Mouse (Mus musculus) limb, embryonic 11.5 days (tissue): ENCODE measurements around the gene Nipsnap2. TPM values are rescaled to one million over a fixed set of nuclear protein-coding genes. Genes with fewer than 3 reads are reported as not detected.
A peak's percentile ranks its signal among the peaks of the same experiment; 100 is the strongest.
"Not testable (repeated sequence)": the region's sequence is repeated elsewhere in the genome, so short reads cannot be mapped to it uniquely, and the experiment has no call there.

Experiments
- ATAC-seq: fragments of 200-750 bp; cut with Nextera tagmentation; 2 replicates; pipeline ENCODE4 v1.8.0; 2017; ENCODE audit warnings: low read depth; ENCODE audit not compliant: insufficient number of reproducible peaks, low FRiP score, low TSS enrichment
- DNase-seq: peaks from one replicate; pipeline ENCODE4 v3.0.0-alpha.2; 2015; ENCODE audit warnings: low spot score
- H3K27ac ChIP-seq: fragments of 300-500 bp; sonication (generic); replicated peaks from 2 replicates; pipeline ENCODE4 v1.5.1; 2014; ENCODE audit warnings: low read depth, mild to moderate bottlenecking, low read length
- H3K27me3 ChIP-seq: fragments of 300-500 bp; sonication (generic); 2 replicates; pipeline ENCODE4 v1.6.1; 2014; ENCODE audit warnings: mild to moderate bottlenecking, low read length, mixed read lengths; ENCODE audit not compliant: control insufficient read depth, insufficient read depth
- H3K36me3 ChIP-seq: fragments of 300-500 bp; sonication (generic); 2 replicates; pipeline ENCODE4 v1.6.1; 2014; ENCODE audit warnings: mild to moderate bottlenecking, low read length, moderate library complexity, mixed read lengths; ENCODE audit not compliant: control insufficient read depth, insufficient read depth
- H3K4me1 ChIP-seq: fragments of 300-500 bp; sonication (generic); 2 replicates; pipeline ENCODE4 v1.6.1; 2014; ENCODE audit warnings: low read length, mixed read lengths; ENCODE audit not compliant: control insufficient read depth, insufficient read depth
- H3K4me2 ChIP-seq: fragments of 300-500 bp; sonication (generic); 2 replicates; pipeline ENCODE4 v1.6.1; 2014; ENCODE audit warnings: low read depth, mild to moderate bottlenecking, moderate library complexity; ENCODE audit not compliant: severe bottlenecking
- H3K4me3 ChIP-seq: fragments of 300-500 bp; sonication (generic); 2 replicates; pipeline ENCODE4 v1.5.1; 2014; ENCODE audit warnings: low read depth, low read length
- H3K9ac ChIP-seq: fragments of 300-500 bp; sonication (generic); 2 replicates; pipeline ENCODE4 v1.6.1; 2014; ENCODE audit warnings: mild to moderate bottlenecking, low read length
- H3K9me3 ChIP-seq: fragments of 300-500 bp; sonication (generic); 2 replicates; pipeline ENCODE4 v1.6.1; 2016; ENCODE audit warnings: low read length; ENCODE audit not compliant: control insufficient read depth
- WGBS: fragments of 180-500 bp; shearing (Covaris S2); extraction: QIAGEN DNeasy Blood & Tissue Kit; methylation state at CpG from one replicate; pipeline ENCODE4 v1.1.7; 2014; 5-methylcytosine and 5-hydroxymethylcytosine counted together
- polyA plus RNA-seq: library from polyadenylated mRNA; unstranded; fragments of >200 nt; fragmentation: Nextera tagmentation; extraction: Ambion mirVana; gene quantifications from 2 replicates; pipeline ENCODE4 v1.2.1, GENCODE M21; 2014

The Nipsnap2 gene
- polyA plus RNA-seq, 1 experiment from 2014 or later = 87.9 TPM

DNA sequence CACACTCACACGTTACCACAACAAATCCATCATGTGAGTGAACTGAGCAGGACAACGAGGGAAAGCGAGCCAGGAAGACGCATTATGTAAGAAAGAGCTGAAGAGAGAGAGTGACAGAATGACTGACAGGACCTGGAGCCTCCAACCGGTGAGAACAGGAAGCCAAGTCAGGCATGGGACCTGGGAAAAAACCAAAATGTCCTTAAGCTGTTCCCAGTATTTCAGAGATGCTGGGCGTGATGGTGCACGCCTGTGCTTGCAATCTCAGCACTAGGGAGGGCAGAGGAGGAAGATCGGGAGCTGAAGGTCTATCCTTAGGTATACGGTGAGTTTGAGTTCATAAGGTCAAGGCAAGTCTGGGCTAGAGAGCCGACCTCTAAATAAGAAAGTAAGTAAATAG, 47.6 kb downstream of the Nipsnap2 start:
- Histone ChIP-seq H3K36me3 (peaks cover 3% of the 10 kb centered on the region; the same call in 1 of the 2 replicates), H3K4me3 (no peak overlapping the region), H3K9me3 (no peaks in the 10 kb centered on the region), H3K4me2 (no peak overlapping the region), H3K27me3 (no peaks in the 10 kb centered on the region), H3K27ac (no peak overlapping the region), H3K9ac (no peak overlapping the region), H3K4me1 (no peaks in the 10 kb centered on the region)
- WGBS = 88% methylated on average over 10 of the region's 10 CpGs
- ATAC-seq (no peak), DNase-seq (no peak)

GRCm38 (mm10) chr5:129773330-129773729, 48.5 kb downstream of the Nipsnap2 start:
- not testable (repeated sequence) for H3K9me3 ChIP-seq, H3K27ac ChIP-seq, H3K27me3 ChIP-seq, H3K4me3 ChIP-seq, ATAC-seq, H3K9ac ChIP-seq, DNase-seq, H3K4me1 ChIP-seq, H3K4me2 ChIP-seq, H3K36me3 ChIP-seq
- WGBS = 82% methylated on average over 4 of the region's 4 CpGs

GRCm38 (mm10) chr5:129774661-129775060, 49.8 kb downstream of the Nipsnap2 start:
- no peak overlapping the region for H3K4me2 ChIP-seq
- no peaks in the 10 kb centered on the region for H3K27me3 ChIP-seq
- DNase-seq (no peak), ATAC-seq (no peak)
- H3K4me1 ChIP-seq = 0 out of 2 replicates have a peak, but pooled peaks cover 6% of the 10 kb centered on the region
- H3K9ac ChIP-seq = no peak overlapping the region
- H3K27ac ChIP-seq = no peak overlapping the region
- H3K4me3 ChIP-seq = no peak overlapping the region
- no peaks in the 10 kb centered on the region; the same call in 1 of the 2 replicates for H3K36me3 ChIP-seq
- WGBS = 97% methylated on average over 3 of the region's 3 CpGs
- H3K9me3 ChIP-seq = no peaks in the 10 kb centered on the region

DNA sequence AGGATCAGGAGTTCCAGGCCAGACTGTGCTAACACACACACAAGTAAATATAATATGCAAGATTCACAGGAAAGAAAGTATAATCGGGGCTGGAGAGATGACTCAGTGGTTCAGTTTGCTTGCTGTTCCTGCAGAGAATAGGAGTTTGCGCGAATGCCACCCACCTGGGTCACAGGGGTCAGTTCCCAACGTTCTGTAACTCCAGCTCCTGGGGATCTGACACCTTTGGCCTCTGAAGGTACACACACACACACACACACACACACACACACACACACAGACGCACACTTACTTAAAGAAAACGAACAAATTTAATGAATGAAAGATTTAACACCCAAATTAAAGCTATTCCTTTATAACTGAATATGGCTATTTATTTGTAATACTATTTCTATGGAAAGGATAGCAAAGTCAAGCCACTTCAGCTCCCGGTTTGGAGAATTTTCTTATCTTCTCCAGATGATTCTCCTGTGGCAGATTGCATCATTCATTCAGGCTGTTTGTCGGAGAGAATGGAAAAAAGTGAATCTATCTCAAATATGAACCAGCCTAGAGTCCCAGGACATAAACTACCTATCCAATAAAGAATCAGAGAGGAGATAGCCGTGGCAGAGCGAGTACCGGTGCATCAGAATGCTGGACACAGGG, 53.6 kb downstream of the Nipsnap2 start:
- ATAC-seq (no peak), DNase-seq (no peak)
- H3K4me2 ChIP-seq = peak overlapping the region; percentile 87
- 0 out of 2 replicates have a peak, but pooled peaks cover 6% of the 10 kb centered on the region for H3K4me1 ChIP-seq
- no peaks in the 10 kb centered on the region for H3K9me3 ChIP-seq
- H3K36me3 ChIP-seq = no peaks in the 10 kb centered on the region
- no peaks in the 10 kb centered on the region for H3K27me3 ChIP-seq
- 41% methylated on average over 11 of the region's 11 CpGs for WGBS
- no peak overlapping the region; the same call in 1 of the 2 replicates for H3K27ac ChIP-seq
- H3K4me3 ChIP-seq = peak overlapping the region; percentile 56
- H3K9ac ChIP-seq = peak overlapping the region; percentile 62

DNA sequence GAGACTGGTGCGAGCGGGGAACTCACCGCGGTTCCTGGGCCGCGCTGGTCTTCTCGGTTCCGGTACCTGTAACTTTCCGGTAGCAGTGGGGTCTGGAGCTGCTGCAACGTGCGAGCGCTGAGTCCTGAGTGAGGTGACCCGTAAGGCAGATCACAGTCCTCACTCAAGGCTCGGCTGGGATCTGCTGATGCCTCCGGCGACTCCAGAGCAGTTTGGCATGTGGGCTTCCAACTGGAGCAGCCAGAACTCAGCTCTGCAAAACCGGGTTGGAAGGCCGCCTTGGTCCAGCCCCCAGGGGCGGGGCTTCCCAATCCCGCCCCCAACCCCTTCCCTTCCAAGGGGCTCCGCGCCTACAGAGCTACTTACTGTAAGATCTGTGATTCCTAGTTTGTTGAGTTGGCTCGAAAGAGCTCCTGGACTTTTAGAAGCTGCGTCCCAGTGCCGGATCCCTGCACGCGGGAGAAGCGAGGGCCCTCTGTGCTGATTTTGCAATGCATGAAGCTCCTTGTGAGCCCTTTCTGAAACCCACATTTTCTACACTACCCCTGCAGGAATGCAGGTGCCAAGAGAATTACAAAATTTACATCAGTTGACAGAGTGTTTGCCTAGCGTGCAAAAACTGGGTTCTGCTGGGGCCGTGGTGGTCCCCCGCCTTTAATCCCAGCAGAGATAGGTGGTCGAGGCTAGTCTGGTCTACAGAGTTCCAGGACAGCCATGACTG, 54.3 kb downstream of the Nipsnap2 start:
- WGBS = 2% methylated on average over 32 of the region's 32 CpGs

GRCm38 (mm10) chr5:129780131-129780530, 55.3 kb downstream of the Nipsnap2 start:
- Histone ChIP-seq H3K27me3 (no peaks in the 10 kb centered on the region), H3K4me3 (no peak overlapping the region), H3K27ac (no peak overlapping the region), H3K4me1 (0 out of 2 replicates have a peak, but pooled peaks cover 6% of the 10 kb centered on the region), H3K9ac (no peak overlapping the region), H3K9me3 (no peaks in the 10 kb centered on the region), H3K36me3 (no peaks in the 10 kb centered on the region), H3K4me2 (no peak overlapping the region)
- 98% methylated on average over 3 of the region's 3 CpGs for WGBS
- DNase-seq = no peak
- no peak for ATAC-seq

More for the DNA sequence above, 54.3 kb downstream of the Nipsnap2 start:
- 0 out of 2 replicates have a peak, but pooled peaks cover 6% of the 10 kb centered on the region for H3K4me1 ChIP-seq
- no peaks in the 10 kb centered on the region for H3K27me3 ChIP-seq
- ATAC-seq (peak; percentile 90), DNase-seq (peak; percentile 84)
- no peaks in the 10 kb centered on the region for H3K36me3 ChIP-seq
- peak overlapping the region; percentile 25; the same call in 1 of the 2 replicates for H3K27ac ChIP-seq
- H3K9me3 ChIP-seq = no peaks in the 10 kb centered on the region
- peak overlapping the region; percentile 56 for H3K4me3 ChIP-seq
- H3K9ac ChIP-seq = peak overlapping the region; percentile 62
- H3K4me2 ChIP-seq = peak overlapping the region; percentile 87

- Histone ChIP-seq H3K9me3 (no peaks in the 10 kb centered on the region), H3K4me2 (no peak overlapping the region), H3K9ac (no peak overlapping the region), H3K4me3 (no peak overlapping the region), H3K36me3 (no peaks in the 10 kb centered on the region), H3K27ac (no peak overlapping the region), H3K27me3 (no peaks in the 10 kb centered on the region), H3K4me1 (0 out of 2 replicates have a peak, but pooled peaks cover 6% of the 10 kb centered on the region)
- WGBS = 60% methylated on average over 3 of the region's 3 CpGs
- no peak for ATAC-seq
- DNase-seq = peak; percentile 33
Measured at GRCm38 (mm10) chr5:129782211-129782610, 57.3 kb downstream of the Nipsnap2 start.

DNA sequence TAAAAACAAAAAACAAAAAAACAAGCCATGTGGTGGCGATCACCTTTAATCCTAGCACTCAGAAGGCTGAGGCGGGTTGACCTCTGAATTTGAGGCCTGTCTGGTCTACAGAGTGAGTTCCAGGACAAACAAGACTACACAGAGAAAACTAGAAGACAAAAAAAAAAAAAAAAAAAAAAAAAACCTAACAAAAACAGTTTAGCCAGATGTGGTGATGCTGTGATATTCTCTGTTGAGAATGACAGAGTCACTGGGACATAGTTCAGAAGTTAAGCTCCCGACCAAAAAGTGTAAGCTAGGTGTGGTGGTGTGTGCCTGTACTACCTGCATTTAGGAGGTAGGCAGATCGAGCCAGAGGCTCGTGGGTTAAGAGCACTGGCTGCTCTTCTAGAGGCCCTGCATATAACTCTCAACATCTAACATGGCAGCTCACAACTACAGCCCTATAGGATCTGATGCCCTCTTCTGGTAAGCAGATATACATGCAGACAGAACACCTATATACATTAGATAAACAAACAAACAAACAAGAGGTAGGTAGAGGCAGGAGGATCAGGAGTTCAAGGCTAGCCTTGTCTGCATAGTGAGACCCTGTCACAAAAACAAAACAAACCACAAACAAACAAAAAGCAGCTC, 60.5 kb downstream of the Nipsnap2 start:
- no peak for DNase-seq
- H3K4me2 ChIP-seq = no peak overlapping the region
- H3K27me3 ChIP-seq = no peaks in the 10 kb centered on the region
- no peak for ATAC-seq
- WGBS = 92% methylated on average over 5 of the region's 5 CpGs
- no peak overlapping the region for H3K4me3 ChIP-seq
- peaks cover 9% of the 10 kb centered on the region; the same call in 1 of the 2 replicates for H3K4me1 ChIP-seq
- H3K36me3 ChIP-seq = peaks cover 15% of the 10 kb centered on the region
- no peak overlapping the region for H3K27ac ChIP-seq
- no peaks in the 10 kb centered on the region for H3K9me3 ChIP-seq
- H3K9ac ChIP-seq = no peak overlapping the region
